Mouse (Mus musculus) lung, embryonic 15.5 days (tissue): ENCODE measurements around the gene Gm26602. TPM values are rescaled to one million over a fixed set of nuclear protein-coding genes. Genes with fewer than 3 reads are reported as not detected.

Experiments
- ATAC-seq: fragments of 200-750 bp; cut with Nextera tagmentation; 2 replicates; pipeline ENCODE4 v1.8.0; 2017; ENCODE audit warnings: moderate number of reproducible peaks, borderline replicate concordance; ENCODE audit not compliant: low FRiP score, low TSS enrichment; ENCODE audit errors: extremely low read depth
- H3K27ac ChIP-seq: fragments of 300-500 bp; sonication (generic); 2 replicates; pipeline ENCODE4 v1.5.1; 2015; ENCODE audit warnings: moderate library complexity, mild to moderate bottlenecking, inconsistent platforms
- H3K27me3 ChIP-seq: fragments of 300-500 bp; sonication (generic); 2 replicates; pipeline ENCODE4 v1.6.1; 2015; ENCODE audit warnings: inconsistent platforms
- H3K36me3 ChIP-seq: fragments of 300-500 bp; sonication (generic); 2 replicates; pipeline ENCODE4 v1.6.1; 2015; ENCODE audit warnings: inconsistent platforms
- H3K4me1 ChIP-seq: fragments of 300-500 bp; sonication (generic); 2 replicates; pipeline ENCODE4 v1.6.1; 2015; ENCODE audit warnings: inconsistent platforms
- H3K4me2 ChIP-seq: fragments of 300-500 bp; sonication (generic); 2 replicates; pipeline ENCODE4 v1.6.1; 2015; ENCODE audit warnings: inconsistent platforms, mild to moderate bottlenecking, moderate library complexity
- H3K4me3 ChIP-seq: fragments of 300-500 bp; sonication (generic); 2 replicates; pipeline ENCODE4 v1.5.1; 2015; ENCODE audit warnings: mild to moderate bottlenecking, inconsistent platforms
- H3K9ac ChIP-seq: fragments of 300-500 bp; sonication (generic); 2 replicates; pipeline ENCODE4 v1.6.1; 2015; ENCODE audit warnings: inconsistent platforms
- H3K9me3 ChIP-seq: fragments of 300-500 bp; sonication (generic); 2 replicates; pipeline ENCODE4 v1.6.1; 2016; ENCODE audit warnings: inconsistent platforms
- WGBS: fragments of 180-500 bp; shearing (Covaris S2); methylation state at CpG from one replicate; pipeline ENCODE4 v1.1.7; 2015; 5-methylcytosine and 5-hydroxymethylcytosine counted together
- polyA plus RNA-seq: library from polyadenylated mRNA; unstranded; fragments of >200 nt; fragmentation: Nextera tagmentation; extraction: Ambion mirVana; gene quantifications from 2 replicates; pipeline ENCODE4 v1.2.1, GENCODE M21; 2015

Gm26602 gene
- polyA plus RNA-seq, 1 experiment from 2014 or later, result 1.2 TPM

- 19% methylated on average over 14 of the region's 14 CpGs for WGBS
- Histone ChIP-seq H3K9me3 (no peaks in the 10 kb centered on the region), H3K4me1 (peaks cover 19% of the 10 kb centered on the region), H3K27ac (peak overlapping the region; percentile 70), H3K27me3 (no peaks in the 10 kb centered on the region), H3K4me2 (peak overlapping the region; percentile 48), H3K9ac (peak overlapping the region; percentile 32), H3K36me3 (peaks cover 48% of the 10 kb centered on the region), H3K4me3 (peak overlapping the region; percentile 20)
- peak; percentile 58 for ATAC-seq
Measured at GRCm38 (mm10) chr10:79909092-79909922, 1.3 kb upstream of the Gm26602 start.

- Histone ChIP-seq H3K36me3 (peaks cover 22% of the 10 kb centered on the region), H3K9me3 (no peaks in the 10 kb centered on the region), H3K4me2 (no peak overlapping the region), H3K4me1 (peaks cover 41% of the 10 kb centered on the region), H3K27me3 (peaks cover under 1% of the 10 kb centered on the region; the same call in 1 of the 2 replicates), H3K9ac (no peak overlapping the region), H3K4me3 (no peak overlapping the region), H3K27ac (no peak overlapping the region)
- 69% methylated on average over 20 of the region's 20 CpGs for WGBS
- no peak for ATAC-seq
Measured at GRCm38 (mm10) chr10:79912412-79912811, 1.8 kb downstream of the Gm26602 start.

GRCm38 (mm10) chr10:79914131-79914947, 3.7 kb downstream of the Gm26602 start:
- H3K9ac ChIP-seq, result no peak overlapping the region
- 69% methylated on average over 11 of the region's 11 CpGs for WGBS
- H3K4me3 ChIP-seq, result no peak overlapping the region
- peaks cover 20% of the 10 kb centered on the region for H3K27me3 ChIP-seq
- H3K4me2 ChIP-seq, result peak overlapping the region; percentile 81; the same call in 1 of the 2 replicates
- ATAC-seq, result no peak
- peaks cover 22% of the 10 kb centered on the region for H3K36me3 ChIP-seq
- peaks cover 43% of the 10 kb centered on the region for H3K4me1 ChIP-seq
- no peak overlapping the region for H3K27ac ChIP-seq
- no peaks in the 10 kb centered on the region for H3K9me3 ChIP-seq

GRCm38 (mm10) chr10:79914948-79915596, 4.4 kb downstream of the Gm26602 start:
- 53% methylated on average over 7 of the region's 7 CpGs for WGBS
- Histone ChIP-seq H3K9me3 (no peaks in the 10 kb centered on the region), H3K4me3 (peak overlapping the region; percentile 75; the same call in 1 of the 2 replicates), H3K36me3 (peaks cover 22% of the 10 kb centered on the region), H3K27me3 (peaks cover 27% of the 10 kb centered on the region), H3K4me1 (peaks cover 46% of the 10 kb centered on the region), H3K4me2 (peak overlapping the region; percentile 81; the same call in 1 of the 2 replicates), H3K9ac (no peak overlapping the region), H3K27ac (no peak overlapping the region)
- no peak for ATAC-seq

GRCm38 (mm10) chr10:79916081-79916480, 5.4 kb downstream of the Gm26602 start:
- Histone ChIP-seq H3K27me3 (peaks cover 37% of the 10 kb centered on the region), H3K4me1 (peaks cover 56% of the 10 kb centered on the region), H3K4me2 (peak overlapping the region; percentile 81), H3K9ac (peak overlapping the region; percentile 98), H3K27ac (0 out of 2 replicates have a peak overlapping the region, but pooled peaks have one; percentile 18), H3K9me3 (no peaks in the 10 kb centered on the region), H3K4me3 (peak overlapping the region; percentile 75), H3K36me3 (peaks cover 16% of the 10 kb centered on the region)
- no peak for ATAC-seq
- WGBS, result 5% methylated on average over 8 of the region's 8 CpGs

GRCm38 (mm10) chr10:79916808-79917531, 6.3 kb downstream of the Gm26602 start, which contains the start of gene Kiss1r:
TSS of gene Kiss1r (plus strand) at chr10:79916971.
- peak within 1 kb of the TSS; percentile 98 for H3K9ac ChIP-seq
- peaks cover 46% of the 10 kb centered on the region for H3K27me3 ChIP-seq
- no peaks in the 10 kb centered on the region for H3K9me3 ChIP-seq
- H3K4me3 ChIP-seq, result peak within 1 kb of the TSS; percentile 75
- ATAC-seq, result peak; percentile 79
- H3K36me3 ChIP-seq, result peaks cover 8% of the 10 kb centered on the region; the same call in 1 of the 2 replicates
- peak within 1 kb of the TSS; percentile 73 for H3K27ac ChIP-seq
- H3K4me1 ChIP-seq, result peaks cover 63% of the 10 kb centered on the region
- H3K4me2 ChIP-seq, result peak within 1 kb of the TSS; percentile 81
- WGBS, result 2% methylated on average over 41 of the region's 42 CpGs

GRCm38 (mm10) chr10:79917532-79918100, 7.0 kb downstream of the Gm26602 start:
- Histone ChIP-seq H3K4me3 (no peak overlapping the region), H3K27me3 (peaks cover 52% of the 10 kb centered on the region), H3K36me3 (0 out of 2 replicates have a peak, but pooled peaks cover 1% of the 10 kb centered on the region), H3K9me3 (no peaks in the 10 kb centered on the region), H3K4me1 (peaks cover 63% of the 10 kb centered on the region), H3K9ac (no peak overlapping the region), H3K27ac (no peak overlapping the region), H3K4me2 (peak overlapping the region; percentile 81)
- no peak for ATAC-seq
- 67% methylated on average over 5 of the region's 5 CpGs for WGBS

GRCm38 (mm10) chr10:79918231-79919078, 7.8 kb downstream of the Gm26602 start:
- WGBS, result 7% methylated on average over 35 of the region's 35 CpGs
- no peak for ATAC-seq
- Histone ChIP-seq H3K4me2 (peak overlapping the region; percentile 47), H3K4me3 (peak overlapping the region; percentile 24), H3K36me3 (no peaks in the 10 kb centered on the region), H3K27ac (no peak overlapping the region), H3K9ac (0 out of 2 replicates have a peak overlapping the region, but pooled peaks have one; percentile 7), H3K27me3 (peaks cover 61% of the 10 kb centered on the region), H3K9me3 (no peaks in the 10 kb centered on the region), H3K4me1 (peaks cover 63% of the 10 kb centered on the region)

GRCm38 (mm10) chr10:79919251-79919849, 8.7 kb downstream of the Gm26602 start:
- no peaks in the 10 kb centered on the region for H3K9me3 ChIP-seq
- WGBS, result 5% methylated on average over 21 of the region's 21 CpGs
- H3K9ac ChIP-seq, result no peak overlapping the region
- H3K4me2 ChIP-seq, result peak overlapping the region; percentile 47
- 0 out of 2 replicates have a peak, but pooled peaks have one; percentile 9 for ATAC-seq
- no peaks in the 10 kb centered on the region for H3K36me3 ChIP-seq
- peak overlapping the region; percentile 19 for H3K4me3 ChIP-seq
- peaks cover 57% of the 10 kb centered on the region for H3K4me1 ChIP-seq
- no peak overlapping the region for H3K27ac ChIP-seq
- peaks cover 62% of the 10 kb centered on the region for H3K27me3 ChIP-seq
